Mouse (Mus musculus) activated CD4-positive, CD25-positive, alpha-beta regulatory T cell, adult 4 months (primary cell): ENCODE measurements around the gene Agmo. TPM values are rescaled to one million over a fixed set of nuclear protein-coding genes. Genes with fewer than 3 reads are reported as not detected.

ENCODE experiments used
- ATAC-seq: one replicate; pipeline ENCODE4 v1.8.0; 2017
- polyA plus RNA-seq, 2 experiments: library from polyadenylated mRNA; unstranded; fragments of 100-300 nt; shearing (Covaris generic); gene quantifications; one replicate each; pipeline ENCODE4 v1.2.1; 2017

The Agmo gene
- under 1 TPM; 0.52 to 0.83 TPM for polyA plus RNA-seq

GRCm38 (mm10) chr12:37241566-37242021 is at the start of gene Agmo:
Agmo (plus strand) TSS chr12:37241641.
- no peak for ATAC-seq

- no peak for ATAC-seq
These were observed 10.3 kb upstream of the Agmo start for GRCm38 (mm10) chr12:37231119-37231518.

- no peak for ATAC-seq
These were observed 371 bp upstream of the Agmo start for GRCm38 (mm10) chr12:37240975-37241565.

DNA sequence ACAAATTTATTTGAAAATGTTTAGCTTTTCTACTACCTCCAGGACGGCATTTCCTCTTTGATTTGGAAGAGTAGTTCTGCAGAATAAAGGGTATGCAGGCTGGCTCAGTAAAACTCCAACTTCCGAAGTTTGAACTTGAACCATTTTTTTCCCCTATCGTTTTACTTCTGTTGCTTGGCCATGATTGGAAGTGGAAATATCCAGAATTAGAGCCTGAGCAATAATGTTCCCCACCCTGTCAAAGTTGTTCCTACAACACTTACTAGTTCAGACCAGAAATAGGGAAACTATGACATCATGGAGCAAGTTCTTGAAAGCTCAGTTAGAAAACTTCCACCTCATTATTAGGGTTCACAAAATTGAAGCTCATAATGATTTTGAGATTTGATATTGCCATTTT is 1.0 kb downstream of the Agmo start:
- no peak for ATAC-seq

DNA sequence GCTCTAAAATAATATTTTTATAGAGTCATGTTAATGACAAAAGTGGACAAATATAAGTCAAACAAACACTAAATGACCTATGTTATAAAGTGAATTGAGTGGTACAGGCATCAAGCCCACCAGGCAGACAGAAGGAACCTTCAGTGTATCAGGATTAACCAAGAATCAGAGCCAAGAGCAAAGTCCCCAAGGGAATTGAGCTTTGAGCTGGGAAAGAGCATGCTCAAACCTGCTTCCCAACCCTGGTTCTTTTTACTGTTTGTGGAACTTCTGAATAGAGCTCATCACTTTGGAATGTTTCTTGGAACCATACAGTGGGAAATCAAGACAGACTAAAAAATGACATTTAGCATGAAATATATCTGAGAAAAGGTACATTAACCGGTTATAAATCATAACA is 3.4 kb downstream of the Agmo start:
- ATAC-seq = no peak

DNA sequence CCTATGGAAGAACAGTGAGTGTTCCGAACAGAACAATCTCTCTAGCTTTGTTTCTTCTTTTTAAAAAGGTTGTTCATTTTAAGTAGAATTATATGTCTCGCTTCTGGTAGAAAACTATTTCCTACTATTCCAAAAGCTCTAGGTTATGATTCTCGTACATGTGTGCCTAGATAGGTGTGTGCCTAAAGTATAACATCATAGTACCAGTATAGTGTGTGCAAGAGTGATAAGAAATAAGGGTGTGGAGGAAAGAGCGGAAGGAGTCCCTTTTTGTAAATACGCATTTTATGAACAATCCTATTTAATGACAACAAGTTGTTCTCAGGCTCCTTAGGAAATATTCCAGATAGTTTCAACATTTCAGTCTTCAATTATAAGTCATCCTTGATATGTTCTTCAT is 10.2 kb downstream of the Agmo start:
- ATAC-seq = no peak

- ATAC-seq = no peak
These were observed 15.7 kb downstream of the Agmo start for GRCm38 (mm10) chr12:37257099-37257498.

GRCm38 (mm10) chr12:37259771-37260528 is 18.5 kb downstream of the Agmo start:
- no peak for ATAC-seq

- ATAC-seq = no peak
These were observed 22.2 kb downstream of the Agmo start for GRCm38 (mm10) chr12:37263685-37264084.

- ATAC-seq = no peak
These were observed 27.3 kb downstream of the Agmo start for GRCm38 (mm10) chr12:37268636-37269152.

DNA sequence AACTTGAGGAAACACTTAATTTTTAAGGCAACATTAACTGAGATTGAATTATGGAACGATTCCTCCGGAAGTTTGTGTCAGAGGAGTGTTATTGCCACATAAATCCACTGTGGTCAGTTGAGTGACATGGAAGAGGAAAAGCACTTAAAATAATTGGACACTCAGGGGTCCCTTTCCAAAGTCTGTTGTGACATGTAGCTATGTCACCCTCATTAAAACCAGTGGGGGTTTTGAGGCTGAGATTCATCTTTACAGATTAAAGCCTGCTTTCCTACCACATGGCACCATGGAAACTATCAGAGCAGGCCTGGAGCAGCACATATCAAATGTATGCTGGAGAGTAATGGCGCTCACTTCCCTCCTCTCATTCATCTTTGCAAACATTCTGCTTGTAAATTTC is 31.2 kb downstream of the Agmo start:
- no peak for ATAC-seq

DNA sequence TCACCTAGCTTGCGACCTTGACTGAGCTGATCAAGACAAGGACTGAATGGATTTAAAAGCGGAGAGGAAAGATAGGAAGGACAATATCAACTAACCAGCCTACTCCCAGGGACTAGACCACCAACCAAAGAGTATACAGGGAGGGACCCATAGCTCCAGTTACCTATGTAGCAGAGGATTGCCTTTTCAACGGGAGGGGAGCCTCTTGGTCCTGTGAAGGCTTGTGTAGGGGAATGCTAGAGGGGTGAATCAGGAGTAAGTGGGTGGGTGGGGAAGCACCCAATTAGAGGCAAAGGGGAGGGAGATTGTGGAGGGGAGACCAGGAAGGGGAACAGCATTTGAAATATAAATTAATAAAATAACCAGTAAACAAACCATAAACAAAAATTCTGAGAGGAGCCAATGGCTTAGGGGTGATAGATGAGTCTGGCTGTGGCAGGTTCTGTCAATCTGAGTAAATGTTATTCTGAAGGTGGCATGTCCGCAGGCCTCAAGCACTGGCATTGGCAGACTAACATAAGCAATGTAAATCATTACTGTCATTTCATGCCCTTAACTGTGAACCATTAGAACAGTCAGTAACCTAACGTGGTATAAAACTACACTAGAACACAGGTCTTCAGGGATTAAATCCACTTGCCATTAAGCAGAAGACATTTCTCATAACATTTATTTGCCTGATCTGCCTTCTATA is 32.7 kb downstream of the Agmo start:
- no peak for ATAC-seq

DNA sequence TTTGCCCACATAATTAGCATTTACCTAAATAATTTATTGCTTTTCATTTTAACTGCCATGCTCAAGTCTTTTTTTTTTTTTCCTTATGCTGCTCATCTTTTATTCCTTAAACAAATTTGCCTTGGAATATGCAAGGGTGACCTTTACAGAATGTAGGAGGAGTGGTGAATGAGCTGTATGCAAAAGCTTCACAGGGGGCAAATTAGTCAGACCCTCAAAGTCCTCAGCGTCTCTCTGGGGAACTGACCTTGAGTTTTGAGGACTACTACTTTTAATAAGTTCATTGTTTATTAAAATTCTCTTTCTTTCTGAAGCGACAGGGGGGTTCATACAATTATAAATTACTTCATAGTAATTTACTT is 33.2 kb downstream of the Agmo start:
- no peak for ATAC-seq

GRCm38 (mm10) chr12:37306956-37307466 is 65.6 kb downstream of the Agmo start:
- ATAC-seq = no peak

DNA sequence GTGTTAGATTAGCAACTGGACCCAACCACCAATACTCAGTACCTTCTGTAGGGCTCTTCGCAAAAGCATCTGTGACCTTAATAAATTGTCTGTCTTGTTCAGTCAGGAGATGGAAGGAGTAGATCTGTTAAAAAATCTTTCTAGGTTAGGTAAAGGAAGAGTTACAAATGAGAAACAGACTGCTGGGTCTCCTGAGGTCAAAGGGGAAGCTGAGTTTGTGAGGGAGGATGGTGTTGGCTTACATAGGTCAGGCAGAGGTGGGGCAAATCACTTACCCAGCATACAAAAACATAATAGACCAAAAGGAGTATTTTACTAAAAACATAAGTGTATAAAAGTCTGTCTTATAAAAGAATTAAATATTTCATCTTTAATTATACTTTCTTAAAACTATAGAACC is 69.3 kb downstream of the Agmo start:
- no peak for ATAC-seq

GRCm38 (mm10) chr12:37322860-37323259 is 81.4 kb downstream of the Agmo start:
- ATAC-seq = no peak

DNA sequence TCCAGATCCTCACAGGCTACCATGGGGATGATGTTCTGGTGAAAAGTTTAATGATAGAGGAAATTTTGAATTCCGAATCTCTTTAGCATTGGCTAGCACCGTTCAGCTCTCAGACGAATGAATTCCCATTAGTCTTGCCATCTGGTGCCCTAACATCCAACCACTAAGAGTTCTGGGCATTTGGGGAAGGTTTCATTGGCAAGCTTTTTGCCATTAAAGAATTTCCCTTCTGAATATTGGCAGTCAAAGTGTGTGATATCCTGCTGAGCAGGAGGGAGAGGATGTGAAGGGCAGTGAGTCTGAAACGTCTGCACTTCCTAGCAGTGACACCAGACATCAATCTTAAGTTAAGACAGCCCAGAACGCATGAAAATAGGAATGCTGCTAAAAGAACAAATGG is 93.5 kb downstream of the Agmo start:
- ATAC-seq = no peak

DNA sequence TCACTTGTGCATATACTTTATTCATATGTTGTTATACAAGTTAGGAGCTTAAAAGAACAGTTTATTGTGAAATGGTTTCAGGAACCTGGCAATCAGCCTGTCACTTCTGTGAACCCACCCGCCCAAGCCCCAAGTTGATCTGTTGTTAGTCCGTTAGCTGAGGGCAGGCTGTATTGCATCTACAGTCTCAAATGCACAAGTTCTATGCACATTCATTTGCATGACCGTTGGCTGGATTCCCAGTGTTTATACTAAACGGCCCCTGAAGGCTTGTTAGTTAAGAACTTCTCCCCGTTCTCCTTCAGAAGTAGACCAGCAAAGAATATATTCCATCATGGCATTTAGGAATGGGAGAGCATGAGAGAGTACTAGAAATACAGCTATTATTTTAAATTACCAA is 102.8 kb downstream of the Agmo start:
- ATAC-seq = no peak

DNA sequence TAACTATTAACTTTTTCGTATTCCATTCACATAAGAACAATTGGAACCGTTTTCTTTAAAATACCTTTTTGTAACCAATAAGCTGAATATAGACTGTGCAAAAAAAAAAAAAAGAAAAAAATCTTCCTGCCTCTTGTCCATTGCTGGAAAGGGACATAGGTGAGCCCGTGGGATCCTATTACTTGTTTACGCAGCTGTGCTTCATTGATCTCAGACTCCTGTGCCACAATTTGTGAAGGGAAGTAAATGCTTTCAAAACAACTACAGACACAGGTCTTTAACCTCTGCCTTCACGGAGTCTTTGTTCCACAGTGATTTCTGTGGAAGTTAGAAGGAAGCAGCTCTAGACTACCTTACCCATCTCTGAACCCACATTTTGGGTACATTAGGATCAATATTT is 104.3 kb downstream of the Agmo start:
- ATAC-seq = no peak

DNA sequence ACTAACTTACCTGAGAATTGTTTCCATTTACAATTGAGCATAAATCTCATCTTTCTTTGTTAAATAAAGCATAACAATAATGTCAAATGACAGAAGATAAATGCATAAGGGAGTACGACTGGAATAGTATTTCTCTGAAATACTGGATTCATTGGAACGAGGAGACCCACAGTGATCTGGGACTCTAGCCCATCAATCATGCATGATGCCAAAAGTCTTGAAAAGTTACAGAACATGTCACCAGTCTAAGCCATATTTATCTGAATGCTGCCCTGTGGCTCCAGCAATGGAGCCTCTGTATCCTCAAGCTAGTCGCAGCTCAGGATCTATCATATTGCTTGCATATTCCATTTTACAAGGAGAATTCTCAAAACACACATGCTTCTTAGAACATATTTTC is 150.9 kb downstream of the Agmo start:
- ATAC-seq = no peak

DNA sequence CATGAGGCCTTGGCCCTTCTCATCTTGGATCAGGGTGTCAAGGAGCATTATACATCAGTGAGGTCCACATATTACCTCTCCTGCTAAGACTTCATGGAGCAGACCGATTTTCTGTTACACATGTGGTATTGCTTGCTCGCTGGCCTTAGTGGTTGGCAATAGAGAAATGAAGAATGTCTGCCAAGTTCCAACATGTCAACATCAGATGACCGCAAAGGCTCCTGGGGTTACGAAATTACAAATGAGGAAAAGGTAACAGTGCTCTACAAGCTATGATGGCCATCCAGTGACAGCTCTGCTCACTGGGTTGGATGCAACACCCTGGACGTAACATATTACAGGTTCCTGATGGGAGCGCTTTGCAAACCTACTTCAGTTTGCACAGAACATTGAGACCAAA is 161.1 kb downstream of the Agmo start:
- no peak for ATAC-seq

- no peak for ATAC-seq
These were observed 184.9 kb downstream of the Agmo start for GRCm38 (mm10) chr12:37426350-37426749.

GRCm38 (mm10) chr12:37426750-37427149 is 185.3 kb downstream of the Agmo start:
- ATAC-seq = no peak

DNA sequence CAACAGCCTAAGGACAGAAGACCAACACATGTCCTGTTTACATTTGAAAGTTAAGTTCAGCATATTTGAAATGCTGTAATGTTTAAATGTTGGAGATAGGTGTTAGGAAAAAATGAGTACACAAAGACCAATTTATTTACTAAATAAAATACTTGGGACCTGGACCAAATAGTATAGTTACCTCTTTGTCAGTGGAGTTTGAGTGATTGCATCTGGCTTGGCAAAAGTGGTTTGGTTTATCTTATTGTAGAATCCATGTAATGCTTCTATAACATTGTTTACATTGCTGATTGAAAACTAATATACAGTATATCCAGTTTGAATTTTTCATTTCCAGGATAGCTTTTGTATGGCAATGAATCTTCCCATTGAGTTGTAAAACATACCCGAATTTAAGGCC is 193.0 kb downstream of the Agmo start:
- ATAC-seq = no peak
